Mouse (Mus musculus): ENCODE measurements around the gene Folr1.

Folr1 gene

DNA sequence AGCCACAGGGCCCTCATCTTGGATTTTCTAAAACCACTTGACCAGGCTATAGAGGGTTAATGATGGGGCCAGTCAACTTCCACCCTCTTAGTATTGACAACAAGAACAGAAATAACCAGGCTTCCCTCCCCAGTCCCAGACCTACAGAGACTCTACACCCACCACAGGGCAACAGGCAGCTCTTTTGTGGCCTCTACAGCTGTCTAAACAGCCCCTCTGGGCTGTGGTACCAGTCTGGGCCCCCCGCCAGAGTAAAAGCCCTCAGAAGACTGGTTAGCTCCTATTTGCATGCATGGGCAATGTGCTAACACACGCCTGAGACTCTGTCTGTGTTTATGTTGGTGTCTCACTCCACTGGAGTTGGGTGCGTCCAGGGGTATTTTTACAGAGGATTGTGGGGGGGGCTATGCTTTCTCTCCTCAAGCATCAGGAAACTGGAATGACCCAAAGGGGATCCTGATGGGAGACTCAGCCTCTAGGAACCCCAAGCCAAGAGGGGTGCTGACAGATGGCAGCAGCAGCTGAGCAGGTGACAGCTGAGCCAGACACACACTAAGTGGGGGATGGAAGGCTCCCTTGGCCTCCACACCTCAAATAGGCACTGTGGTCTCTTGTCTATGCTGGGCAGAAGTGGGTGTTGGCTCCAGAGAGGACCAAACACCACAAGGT lies 36.5 kb downstream of the Folr1 start:
- no peak for DNase-seq (ENCODE audit: extremely low read depth, insufficient read length, low spot score)

DNA sequence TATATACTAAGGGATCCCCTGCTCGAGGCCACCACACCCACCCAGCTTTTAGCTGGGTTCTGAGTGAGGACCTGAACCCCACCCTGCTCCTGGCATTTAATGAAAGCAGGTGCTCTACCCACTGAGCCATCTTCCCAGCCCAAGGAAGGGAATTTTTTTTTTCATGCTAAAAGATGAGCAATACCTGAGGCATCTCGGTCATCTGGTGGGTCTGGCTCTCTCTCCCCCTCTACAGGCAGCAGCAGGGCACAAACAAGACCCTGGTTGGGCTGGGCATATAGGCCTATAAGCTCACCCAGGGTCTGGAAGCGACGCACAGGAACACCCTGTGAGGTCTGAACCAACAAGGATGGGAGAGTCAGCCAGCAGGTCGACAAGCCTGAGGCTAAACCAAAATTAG lies 37.2 kb downstream of the Folr1 start:
- no peak for DNase-seq (ENCODE audit: extremely low read depth, insufficient read length, low spot score)

DNA sequence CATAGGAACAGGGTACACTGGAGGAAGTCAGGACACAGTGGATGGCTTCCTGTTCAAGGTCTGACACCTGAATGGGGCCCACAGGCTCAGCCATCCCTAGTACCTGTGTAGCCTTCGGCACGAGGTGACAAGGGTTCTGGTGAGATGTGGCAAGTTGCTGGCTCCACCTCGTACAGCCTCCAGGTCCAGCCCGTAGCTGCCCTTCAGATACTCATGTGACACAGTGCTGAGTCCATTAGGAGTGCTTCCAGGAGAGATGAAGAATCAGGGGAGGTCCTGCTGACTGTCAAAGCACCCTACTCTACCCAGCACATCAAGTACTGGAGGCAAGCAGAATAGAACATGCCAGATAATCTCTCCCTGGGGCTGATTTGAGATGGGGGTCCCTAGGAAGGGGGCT lies 38.2 kb downstream of the Folr1 start:
- DNase-seq (ENCODE audit: extremely low read depth, insufficient read length, low spot score): no peak

DNA sequence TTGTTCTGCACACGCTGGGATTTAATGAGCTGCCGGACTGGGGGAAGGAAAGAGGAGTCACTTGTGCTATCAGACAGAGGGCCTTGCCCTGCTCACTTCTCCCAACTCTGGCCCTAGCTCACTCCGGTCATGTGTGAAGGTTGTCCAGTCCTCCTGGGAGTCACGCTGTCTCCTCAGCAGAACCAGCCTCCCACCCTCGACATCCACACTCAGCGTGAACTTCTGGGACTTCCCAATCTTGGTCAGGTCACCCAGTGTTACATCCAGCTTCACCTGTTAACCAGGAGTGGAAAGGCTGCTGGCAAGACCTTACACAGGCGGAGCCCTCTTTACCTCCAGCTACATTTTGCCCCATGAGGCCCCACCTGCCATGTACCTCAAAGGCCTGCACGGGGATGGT lies 39.2 kb downstream of the Folr1 start:
- DNase-seq (ENCODE audit: extremely low read depth, insufficient read length, low spot score): no peak

DNA sequence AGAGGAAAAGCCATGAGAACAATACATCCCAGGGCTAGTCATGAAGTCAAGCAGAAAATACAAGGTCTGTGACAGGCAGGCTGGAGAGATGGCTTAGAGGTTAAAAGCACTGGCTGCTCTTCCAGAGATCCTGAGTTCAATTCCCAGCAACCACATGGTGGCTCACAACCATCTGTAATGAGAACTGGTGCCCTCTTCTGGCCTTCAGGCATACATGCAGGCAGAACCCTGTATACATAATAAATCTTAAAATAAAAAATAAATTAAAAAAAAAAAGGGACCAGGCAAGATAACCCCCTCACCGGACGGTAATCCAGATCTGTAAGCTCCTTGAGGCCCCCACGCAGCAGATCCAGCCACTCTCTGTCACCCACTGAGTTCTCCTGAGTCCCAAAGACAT lies 40.2 kb downstream of the Folr1 start:
- DNase-seq (ENCODE audit: extremely low read depth, insufficient read length, low spot score): no peak

DNA sequence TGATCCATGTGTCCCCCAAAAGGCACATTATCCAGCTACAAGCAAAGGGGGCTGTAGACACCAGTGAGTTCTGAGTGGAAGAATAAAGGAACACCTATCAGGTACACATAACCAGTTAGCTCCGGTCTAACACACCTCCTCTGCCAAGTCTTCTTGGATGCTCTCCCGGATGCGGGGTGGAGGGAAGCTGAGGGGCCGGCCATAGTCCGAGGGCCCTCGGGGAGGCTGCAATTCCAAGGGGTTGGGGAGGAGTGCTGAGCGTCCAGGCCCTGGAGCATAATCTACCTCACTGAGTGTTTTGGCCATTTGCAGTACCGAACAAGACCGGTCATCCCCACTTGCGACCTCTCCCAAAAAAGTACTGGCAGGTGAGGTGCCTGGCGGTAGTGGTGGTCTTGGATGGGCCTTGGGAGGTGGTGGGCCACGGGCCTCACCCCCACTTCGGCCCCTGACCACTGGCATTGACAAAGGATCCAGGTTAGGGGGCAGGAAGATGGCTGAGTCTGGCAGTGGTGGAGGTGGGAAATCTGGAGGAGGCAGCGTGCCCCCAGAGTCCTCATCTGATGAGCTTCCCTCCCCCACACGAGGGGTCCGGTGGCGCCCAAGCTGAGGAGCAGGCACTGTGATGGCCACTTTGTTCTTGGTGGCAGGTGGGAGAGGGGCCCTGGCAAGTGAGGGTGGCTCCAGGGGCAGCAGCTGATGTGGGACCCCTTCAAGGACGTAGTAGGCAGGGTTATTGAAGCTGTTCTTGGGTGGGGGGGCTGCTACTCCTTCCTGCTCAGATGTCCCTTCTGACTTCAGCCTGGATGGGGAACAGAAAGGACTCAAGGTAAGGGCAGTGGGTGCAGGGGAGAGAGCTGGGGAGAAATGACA lies 46.6 kb downstream of the Folr1 start:
- no peak for DNase-seq (ENCODE audit: extremely low read depth, insufficient read length, low spot score)

DNA sequence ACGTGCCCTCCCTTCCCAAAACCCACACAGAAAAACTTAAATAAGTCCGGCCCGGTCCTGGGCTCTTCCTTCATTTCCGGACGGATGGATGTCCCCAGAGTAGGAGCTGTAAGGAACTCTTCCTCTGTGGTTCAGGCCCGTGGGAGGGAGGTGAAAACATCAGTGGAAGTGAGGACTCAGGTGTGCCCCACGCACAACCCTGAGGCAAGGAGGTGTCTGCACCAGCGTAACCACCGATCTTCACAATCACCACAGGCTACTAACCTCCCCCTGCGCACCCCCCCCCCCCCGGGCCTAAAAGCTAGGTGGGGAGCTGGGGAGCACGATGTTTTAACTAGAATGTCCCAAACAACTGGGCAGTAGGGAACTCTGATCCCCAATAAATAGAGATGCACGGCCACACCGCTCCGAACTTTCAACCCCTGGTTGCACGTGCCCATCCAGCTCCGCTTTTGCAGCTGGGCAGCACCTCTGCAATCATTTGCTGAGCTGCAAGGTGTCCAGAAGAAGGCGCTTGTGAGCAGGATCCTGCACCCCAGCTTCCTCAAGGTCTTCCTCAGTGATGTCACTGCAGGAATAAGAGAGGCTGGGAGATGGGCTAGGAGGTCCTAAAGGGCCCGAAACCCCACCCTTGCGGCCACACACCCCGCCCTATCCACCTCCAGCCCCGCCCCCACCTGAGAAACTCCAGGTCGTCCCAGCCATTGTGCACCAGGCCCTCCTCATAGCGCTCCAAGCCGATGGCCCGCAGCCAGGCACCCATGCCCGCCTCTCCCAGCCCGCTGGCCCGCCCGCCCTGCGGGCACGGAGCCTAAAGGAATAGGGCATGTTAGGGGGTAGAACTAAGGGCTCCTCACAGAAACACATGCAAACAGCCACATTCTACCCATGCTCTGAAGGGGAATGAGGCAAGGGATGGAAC lies 47.5 kb downstream of the Folr1 start:
- no peak for DNase-seq (ENCODE audit: extremely low read depth, insufficient read length, low spot score)

DNA sequence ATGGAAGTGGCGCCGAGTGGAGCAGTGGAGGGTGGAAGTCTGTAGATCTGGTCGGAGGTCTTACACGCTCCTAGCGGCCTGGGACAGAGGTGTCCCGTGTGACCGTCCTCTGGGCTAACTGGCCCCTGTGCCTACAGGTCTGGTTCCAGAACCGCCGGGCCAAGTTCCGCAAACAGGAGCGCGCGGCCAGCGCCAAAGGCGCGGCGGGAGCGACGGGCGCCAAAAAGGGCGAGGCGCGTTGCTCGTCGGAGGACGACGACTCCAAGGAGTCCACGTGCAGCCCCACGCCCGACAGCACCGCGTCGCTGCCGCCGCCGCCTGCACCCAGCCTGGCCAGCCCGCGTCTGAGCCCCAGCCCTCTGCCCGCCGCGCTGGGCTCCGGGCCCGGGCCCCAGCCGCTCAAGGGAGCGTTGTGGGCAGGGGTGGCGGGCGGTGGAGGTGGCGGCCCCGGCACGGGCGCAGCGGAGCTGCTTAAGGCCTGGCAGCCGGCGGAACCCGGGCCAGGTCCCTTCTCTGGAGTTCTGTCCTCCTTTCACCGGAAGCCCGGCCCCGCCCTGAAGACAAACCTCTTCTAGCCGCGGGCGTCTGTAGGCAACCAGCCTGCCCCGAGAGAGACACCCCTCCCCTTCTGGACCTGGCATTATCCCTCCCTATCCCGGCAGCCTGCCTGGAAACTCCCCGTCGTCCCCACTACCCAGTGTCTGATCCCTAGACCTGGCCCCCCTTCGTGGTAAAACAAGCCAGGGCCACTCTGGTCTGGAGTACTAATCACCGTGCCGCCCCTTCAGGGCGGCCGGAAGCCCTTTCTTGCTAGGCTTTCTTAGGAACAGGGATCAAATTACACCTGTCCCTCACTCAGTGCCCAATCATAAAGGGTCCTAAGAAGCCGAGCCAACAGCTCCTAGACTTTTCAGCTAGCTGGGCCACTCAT lies 48.8 kb downstream of the Folr1 start:
- no peak for DNase-seq (ENCODE audit: extremely low read depth, insufficient read length, low spot score)

DNA sequence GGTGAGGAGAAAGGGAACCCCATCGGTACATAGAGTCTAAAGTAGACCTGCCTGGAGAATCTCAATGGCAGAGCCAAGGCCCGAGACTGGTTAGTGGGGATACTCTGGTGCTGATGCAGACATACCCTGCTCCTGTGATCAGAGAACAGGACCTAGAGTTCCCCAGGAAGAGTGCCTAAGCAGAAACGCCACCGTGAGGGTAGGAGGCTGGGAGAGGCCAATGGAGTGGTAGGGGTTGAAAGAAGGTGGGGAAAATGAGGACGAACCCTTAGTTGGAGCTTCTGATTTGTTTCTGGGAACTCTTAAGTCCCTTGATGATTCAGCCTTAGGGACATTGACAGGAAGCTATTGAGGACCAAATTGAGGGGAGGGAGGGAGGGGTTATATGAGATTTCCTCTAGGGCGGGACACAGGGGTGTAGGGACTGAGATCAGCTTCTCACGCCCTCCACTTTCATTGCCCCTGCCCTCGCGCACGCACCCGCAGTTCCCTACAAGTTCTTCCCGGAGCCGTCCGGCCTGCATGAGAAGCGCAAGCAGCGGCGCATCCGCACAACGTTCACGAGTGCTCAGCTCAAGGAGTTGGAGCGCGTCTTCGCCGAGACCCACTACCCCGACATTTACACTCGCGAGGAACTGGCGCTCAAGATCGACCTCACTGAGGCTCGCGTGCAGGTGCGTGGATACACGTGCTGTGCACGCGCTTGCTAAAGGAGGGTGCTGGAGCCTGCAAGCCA lies 50.1 kb downstream of the Folr1 start:
- no peak for DNase-seq (ENCODE audit: extremely low read depth, insufficient read length, low spot score)

DNA sequence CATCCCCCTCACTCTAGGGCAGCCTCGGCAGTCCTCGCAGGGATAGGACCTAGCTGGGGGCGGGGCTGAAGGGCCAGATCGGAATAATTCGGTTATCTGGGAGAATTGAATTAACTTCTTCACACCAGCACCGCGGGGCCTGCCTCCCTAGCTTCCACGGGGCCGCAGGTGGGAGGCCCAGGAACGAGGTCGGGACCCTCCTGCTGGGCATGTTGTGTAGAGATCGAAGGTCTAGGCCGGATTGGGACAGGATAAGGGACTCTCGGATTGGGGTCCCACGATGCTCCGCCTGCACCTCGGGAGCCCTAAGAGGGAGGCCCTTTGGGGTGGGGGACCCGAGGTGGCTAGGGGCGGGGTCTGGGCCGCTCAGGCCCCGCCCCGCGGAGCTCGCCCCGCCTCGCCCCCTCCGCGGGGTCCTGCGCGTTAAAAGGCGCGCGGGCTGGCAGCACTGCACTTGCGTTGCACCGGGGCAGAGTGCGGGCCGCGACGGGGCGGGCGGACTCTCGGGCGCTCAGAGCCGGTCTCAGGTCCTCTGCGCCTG lies 52.7 kb downstream of the Folr1 start, which contains the start of gene Phox2a:
Phox2a (plus strand) TSS at position 453 of the 541 bp plus-strand sequence.
- DNase-seq (ENCODE audit: extremely low read depth, insufficient read length, low spot score): no peak
